Mouse (Mus musculus) G1E (cell line): ENCODE measurements at regions not wholly inside any gene's neighbourhood (a gene's known extent, or its start where the extent isn't known, plus 50 kb on each side); places are given as distances from the start of the nearest gene placed in this dataset.
A peak's percentile ranks its signal among the peaks of the same experiment; 100 is the strongest.

Experiments
- ATAC-seq: 2 replicates; pipeline ENCODE4 v1.8.0; 2016; ENCODE audit warnings: mild to moderate bottlenecking; ENCODE audit not compliant: insufficient number of reproducible peaks, poor library complexity, low FRiP score, severe bottlenecking; ENCODE audit errors: extremely low read depth
- DNase-seq: peaks from one replicate; pipeline ENCODE4 v3.0.0; 2012; ENCODE audit warnings: low spot score
- H3K27me3 ChIP-seq: 2 replicates; pipeline ENCODE4 v1.6.1; 2012; ENCODE audit warnings: mild to moderate bottlenecking, low read length, inconsistent platforms; ENCODE audit not compliant: insufficient read depth
- H3K36me3 ChIP-seq: replicated peaks from 2 replicates; pipeline ENCODE3; 2012; ENCODE audit warnings: mild to moderate bottlenecking, inconsistent platforms
- H3K4me1 ChIP-seq: 2 replicates; pipeline ENCODE4 v1.6.1; 2012; ENCODE audit warnings: low read depth, low read length, inconsistent platforms, mixed read lengths; ENCODE audit not compliant: insufficient read depth
- H3K4me3 ChIP-seq: 2 replicates; pipeline ENCODE4 v1.5.1; 2012; ENCODE audit warnings: low read depth, mild to moderate bottlenecking, inconsistent platforms, low read length, moderate library complexity, mixed read lengths
- H3K9me3 ChIP-seq: replicated peaks from 2 replicates; pipeline ENCODE4 v1.6.1; 2012; ENCODE audit warnings: inconsistent platforms
- CTCF ChIP-seq: IDR thresholded peaks from 2 replicates; pipeline ENCODE4 v1.5.1; 2012; ENCODE audit warnings: low read depth, low read length, inconsistent platforms, mixed read lengths
- GATA1 ChIP-seq: IDR thresholded peaks from 2 replicates; pipeline ENCODE4 v1.6.1; 2012; ENCODE audit warnings: borderline replicate concordance, low read length, inconsistent platforms, mixed read lengths
- GATA2 ChIP-seq: IDR thresholded peaks from 2 replicates; pipeline ENCODE4 v1.6.1; 2012; ENCODE audit warnings: low read depth, low read length, inconsistent platforms, borderline replicate concordance
- POLR2AphosphoS5 ChIP-seq: IDR thresholded peaks from 2 replicates; pipeline ENCODE4 v1.6.1; 2012; ENCODE audit warnings: low read depth, low read length, inconsistent platforms; ENCODE audit not compliant: insufficient replicate concordance
- TAL1 ChIP-seq: conservative IDR thresholded peaks from 2 replicates; pipeline ENCODE4 v1.6.1; 2012; ENCODE audit warnings: low read depth, low read length, inconsistent platforms, mixed read lengths

- ATAC-seq: no peak
- H3K4me1 ChIP-seq: peaks cover 4% of the 10 kb centered on the region; the same call in 1 of the 2 replicates
Observed at GRCm38 (mm10) chr15:8903651-8904050, 64.1 kb upstream of the Ranbp3l start.

DNA sequence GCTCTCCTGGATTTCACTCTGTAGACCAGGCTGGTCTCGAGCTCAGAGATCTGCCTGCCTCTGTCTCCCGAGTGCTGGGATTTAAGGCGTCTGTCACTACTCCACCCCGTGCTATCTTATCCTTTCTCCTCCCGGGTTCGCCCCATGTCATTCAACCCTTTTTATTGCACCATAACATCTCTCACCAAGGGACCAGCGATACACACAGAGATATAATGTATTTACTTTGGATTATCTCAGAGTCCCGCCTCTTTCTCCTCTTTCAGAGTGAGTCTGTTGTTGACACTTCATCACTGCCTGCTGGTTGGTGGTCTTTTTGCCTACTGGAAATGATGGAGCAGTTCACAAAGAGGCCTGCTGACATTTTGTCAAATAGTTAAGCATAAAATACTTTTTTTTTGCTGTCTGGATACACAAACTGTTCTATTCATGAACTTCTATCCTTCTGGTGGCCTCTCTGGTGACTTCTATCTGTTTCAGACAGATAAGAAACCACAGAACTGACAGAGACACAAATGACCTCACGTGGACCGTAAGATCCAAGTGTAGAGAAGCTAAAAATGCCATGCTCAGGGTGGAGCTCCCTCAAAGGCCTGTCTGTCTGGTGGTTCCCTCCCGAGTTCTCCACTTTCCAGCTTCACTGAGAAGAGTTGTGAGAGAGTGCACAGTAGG, 70.1 kb upstream of the Ranbp3l start:
- no peak for TF ChIP-seq POLR2AphosphoS5
- TF ChIP-seq CTCF: no peak
- peak; percentile 90 for TF ChIP-seq TAL1
- no peak for TF ChIP-seq GATA1
- Histone ChIP-seq H3K4me1 (peaks cover 40% of the 10 kb centered on the region), H3K27me3 (no peaks in the 10 kb centered on the region), H3K36me3 (no peaks in the 10 kb centered on the region), H3K9me3 (peaks cover 8% of the 10 kb centered on the region), H3K4me3 (peak overlapping the region; percentile 44; the same call in 1 of the 2 replicates)
- peak; percentile 97 for ATAC-seq
- peak; percentile 60 for DNase-seq

More at GRCm38 (mm10) chr15:8903651-8904050, 64.1 kb upstream of the Ranbp3l start:
- no peaks in the 10 kb centered on the region for H3K27me3 ChIP-seq
- H3K4me3 ChIP-seq: no peak overlapping the region
- no peaks in the 10 kb centered on the region for H3K36me3 ChIP-seq
- TF ChIP-seq POLR2AphosphoS5: no peak
- TF ChIP-seq GATA2: no peak
- TF ChIP-seq TAL1: no peak
- no peak for TF ChIP-seq GATA1
- TF ChIP-seq CTCF: no peak
- no peak for DNase-seq
- H3K9me3 ChIP-seq: no peaks in the 10 kb centered on the region

DNA sequence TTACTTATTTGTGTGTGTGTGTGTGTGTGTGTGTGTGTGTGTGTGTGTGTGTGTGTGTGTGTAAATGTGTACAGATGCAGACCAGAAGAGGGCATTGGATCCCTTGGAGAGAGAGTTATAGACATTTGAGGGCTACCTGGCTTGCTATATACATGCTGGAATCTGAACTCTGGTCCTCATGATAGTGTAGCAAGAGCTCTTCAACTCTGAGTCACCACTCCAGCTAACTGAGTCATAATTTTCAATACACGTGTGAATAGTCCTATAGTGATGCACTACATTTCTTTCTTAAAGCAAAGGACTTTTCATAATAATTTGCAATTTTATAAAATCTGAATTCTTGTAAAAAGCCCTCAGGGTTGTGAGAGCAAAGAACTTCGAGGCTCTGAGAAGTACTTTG, 70.9 kb upstream of the Ranbp3l start:
- Histone ChIP-seq H3K4me1 (peaks cover 38% of the 10 kb centered on the region), H3K27me3 (no peaks in the 10 kb centered on the region), H3K4me3 (peak overlapping the region; percentile 16; the same call in 1 of the 2 replicates), H3K9me3 (peaks cover 8% of the 10 kb centered on the region), H3K36me3 (no peaks in the 10 kb centered on the region)
- ATAC-seq (no peak), DNase-seq (no peak)
- no peak for TF ChIP-seq CTCF
- TF ChIP-seq POLR2AphosphoS5: no peak
- TF ChIP-seq TAL1: no peak
- TF ChIP-seq GATA2: no peak
- TF ChIP-seq GATA1: no peak

- no peak for DNase-seq
- ATAC-seq: no peak
- Histone ChIP-seq H3K4me1 (peaks cover 38% of the 10 kb centered on the region), H3K9me3 (peaks cover 8% of the 10 kb centered on the region), H3K36me3 (no peaks in the 10 kb centered on the region), H3K4me3 (no peak overlapping the region), H3K27me3 (no peaks in the 10 kb centered on the region)
- TF ChIP-seq TAL1 (no peak), POLR2AphosphoS5 (no peak), GATA1 (no peak), GATA2 (no peak), CTCF (no peak)
Observed at GRCm38 (mm10) chr15:8896391-8896790, 71.4 kb upstream of the Ranbp3l start.

- peaks cover 8% of the 10 kb centered on the region for H3K27me3 ChIP-seq
- H3K4me1 ChIP-seq: 0 out of 2 replicates have a peak, but pooled peaks cover 3% of the 10 kb centered on the region
- H3K9me3 ChIP-seq: no peaks in the 10 kb centered on the region
- no peak for ATAC-seq
- H3K36me3 ChIP-seq: no peaks in the 10 kb centered on the region
- DNase-seq: no peak
- TF ChIP-seq POLR2AphosphoS5 (no peak), GATA2 (no peak), TAL1 (no peak), GATA1 (no peak), CTCF (no peak)
- H3K4me3 ChIP-seq: no peak overlapping the region
Observed at GRCm38 (mm10) chr15:8885585-8885984, 82.2 kb upstream of the Ranbp3l start.

DNA sequence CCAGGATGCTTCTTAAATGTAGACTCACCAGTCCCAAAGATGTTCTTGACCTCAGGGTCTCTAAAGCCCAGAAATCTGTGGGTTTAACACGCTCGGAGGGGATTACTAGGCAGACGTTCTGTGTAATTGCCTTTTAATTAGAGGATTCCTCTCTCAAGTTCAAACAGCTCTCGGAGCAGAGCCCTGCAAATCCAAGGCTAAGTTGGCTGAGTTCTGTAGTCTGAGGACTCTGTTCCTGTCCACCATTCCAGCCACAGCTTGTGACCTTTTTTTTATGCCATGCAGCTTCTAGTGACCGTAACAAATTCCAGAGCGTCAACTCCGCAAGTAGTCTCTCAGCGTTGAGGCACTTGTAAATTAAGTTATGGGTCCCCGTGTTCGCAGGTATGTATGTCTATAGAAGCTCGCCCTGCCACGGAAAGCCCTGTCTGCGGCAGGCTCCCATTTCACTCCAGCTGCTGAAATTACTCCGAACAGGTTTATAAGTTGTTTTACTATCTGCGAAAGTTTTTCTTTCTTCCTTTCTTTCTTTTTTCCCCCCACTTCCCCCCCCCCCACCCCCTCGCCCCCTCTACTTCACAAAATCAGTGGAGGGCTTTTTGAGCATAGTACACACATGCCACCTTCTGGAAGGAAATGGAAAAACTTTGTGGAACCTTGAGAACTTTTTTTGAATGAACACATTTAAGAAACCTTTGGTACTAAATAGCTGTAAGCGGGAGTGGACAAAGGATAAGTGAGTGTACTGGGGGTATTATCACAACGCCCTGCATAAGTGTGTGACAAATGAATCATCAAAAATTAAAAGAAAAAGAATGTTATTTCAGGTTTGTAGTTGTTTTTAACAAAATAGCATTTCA, 82.9 kb upstream of the Ranbp3l start:
- peaks cover 8% of the 10 kb centered on the region for H3K27me3 ChIP-seq
- H3K4me1 ChIP-seq: 0 out of 2 replicates have a peak, but pooled peaks cover 3% of the 10 kb centered on the region
- DNase-seq (no peak), ATAC-seq (no peak)
- no peak overlapping the region for H3K4me3 ChIP-seq
- no peak for TF ChIP-seq POLR2AphosphoS5
- no peak for TF ChIP-seq CTCF
- TF ChIP-seq TAL1: no peak
- no peak for TF ChIP-seq GATA1
- TF ChIP-seq GATA2: no peak
- H3K9me3 ChIP-seq: no peaks in the 10 kb centered on the region
- H3K36me3 ChIP-seq: no peaks in the 10 kb centered on the region
